Mouse (Mus musculus): Measurements from ENCODE around the gene Eif3d.

Gene Eif3d

DNA sequence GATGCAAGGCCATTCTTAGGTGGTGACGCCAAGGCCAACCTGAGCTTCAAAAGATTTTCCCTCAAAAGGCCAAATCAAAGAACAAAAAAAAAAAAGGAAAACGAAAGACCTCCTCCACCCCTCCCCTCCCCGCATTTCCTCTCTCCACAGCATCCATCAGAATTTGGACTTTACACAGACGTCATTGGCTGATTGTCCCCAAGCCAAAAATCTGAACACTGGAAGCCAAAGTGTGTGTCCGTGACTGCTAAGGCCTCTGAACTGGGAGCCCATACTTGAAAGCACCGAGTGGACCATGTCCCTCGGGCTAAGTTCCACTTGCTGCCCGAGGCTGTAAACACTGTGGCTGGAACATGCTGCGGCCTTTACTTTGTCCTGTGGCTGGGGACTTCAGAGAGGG lies 47.9 kb downstream of the Eif3d start:
- ATAC-seq (ENCODE audit: insufficient number of reproducible peaks, low FRiP score, low TSS enrichment): no peak

DNA sequence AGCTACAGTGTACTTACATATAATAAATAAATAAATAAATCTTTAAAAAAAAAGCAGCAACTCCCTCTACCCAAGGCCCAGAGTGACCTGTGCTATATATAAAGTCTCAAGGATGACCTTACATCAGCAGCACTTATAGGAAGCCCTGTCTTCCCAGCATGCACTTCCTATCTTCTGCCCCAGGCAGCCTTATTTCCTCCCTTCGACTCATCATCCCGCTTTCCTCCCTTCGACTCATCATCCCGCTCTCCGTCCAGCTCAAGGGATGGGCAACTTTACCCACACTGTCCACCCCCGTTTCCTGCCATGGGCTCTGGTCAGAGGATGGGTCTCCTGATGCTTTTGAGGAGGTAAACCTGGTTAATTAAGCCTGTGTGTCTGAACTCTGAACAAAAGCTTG lies 49.0 kb downstream of the Eif3d start:
- no peak for ATAC-seq (ENCODE audit: insufficient number of reproducible peaks, low FRiP score, low TSS enrichment)

DNA sequence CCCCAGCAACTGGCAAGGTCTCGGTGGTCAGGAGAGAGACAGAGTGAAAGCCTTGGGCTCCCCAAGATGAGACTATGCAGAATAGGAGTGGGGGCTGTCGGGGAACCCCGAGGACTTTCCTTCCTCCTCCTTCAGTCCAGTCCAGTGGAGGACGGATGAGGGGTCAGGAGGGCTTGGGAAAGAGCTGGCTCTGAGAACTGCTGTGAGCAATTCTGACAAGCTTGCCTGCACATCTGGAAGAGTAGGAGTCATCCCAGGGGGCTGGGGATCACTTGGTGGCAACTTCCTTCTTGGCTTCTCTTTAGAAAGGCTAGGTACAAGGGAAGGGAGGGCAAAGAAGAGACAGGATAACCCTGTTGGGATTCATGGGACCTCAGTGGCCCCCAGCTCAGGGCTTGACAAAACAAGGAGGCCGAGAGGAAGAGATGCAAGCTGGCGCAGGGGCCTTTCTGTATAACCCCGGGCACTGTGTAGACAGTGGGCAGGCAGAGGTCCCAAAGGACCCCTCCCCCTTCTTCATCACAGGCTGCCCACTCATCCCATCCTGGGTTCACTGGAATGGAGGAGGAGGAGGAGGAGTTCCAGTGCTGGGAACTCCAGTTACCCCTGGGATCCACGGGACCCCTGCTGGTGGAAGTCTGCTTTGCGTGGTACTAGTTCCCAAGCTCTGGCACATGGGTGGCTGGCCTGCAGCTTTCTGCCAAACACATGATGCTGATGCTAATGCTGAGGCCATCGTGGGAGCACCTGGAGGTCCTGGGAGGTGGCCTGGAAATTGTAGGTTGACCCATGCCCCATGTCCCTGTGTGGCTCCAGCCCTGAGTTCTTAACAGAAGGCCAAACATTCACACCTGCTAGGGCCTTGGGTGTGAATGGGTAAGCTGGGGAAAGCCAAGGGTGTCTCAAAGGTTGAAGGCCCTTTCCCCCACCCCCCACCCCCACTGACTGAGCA lies 49.8 kb downstream of the Eif3d start:
- no peak for ATAC-seq (ENCODE audit: insufficient number of reproducible peaks, low FRiP score, low TSS enrichment)

DNA sequence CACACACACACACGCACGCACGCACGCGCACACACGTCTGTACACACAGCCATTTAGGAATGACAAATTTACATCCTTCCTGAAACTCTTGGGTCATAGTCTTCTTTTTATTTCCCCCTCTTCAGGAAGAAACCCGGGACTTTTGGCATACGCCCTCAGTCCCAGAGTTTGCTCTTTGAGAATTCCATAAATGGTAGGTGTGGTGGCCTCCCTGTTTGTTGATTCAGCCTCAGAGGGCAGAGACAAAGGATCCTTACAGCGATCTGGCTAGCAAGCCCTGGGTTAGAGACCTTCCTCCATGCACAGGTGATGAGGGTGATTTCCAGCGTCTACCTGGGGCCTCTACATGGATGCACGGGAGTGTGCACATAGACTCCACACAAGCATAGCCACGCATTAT lies 51.2 kb downstream of the Eif3d start:
- no peak for ATAC-seq (ENCODE audit: insufficient number of reproducible peaks, low FRiP score, low TSS enrichment)

DNA sequence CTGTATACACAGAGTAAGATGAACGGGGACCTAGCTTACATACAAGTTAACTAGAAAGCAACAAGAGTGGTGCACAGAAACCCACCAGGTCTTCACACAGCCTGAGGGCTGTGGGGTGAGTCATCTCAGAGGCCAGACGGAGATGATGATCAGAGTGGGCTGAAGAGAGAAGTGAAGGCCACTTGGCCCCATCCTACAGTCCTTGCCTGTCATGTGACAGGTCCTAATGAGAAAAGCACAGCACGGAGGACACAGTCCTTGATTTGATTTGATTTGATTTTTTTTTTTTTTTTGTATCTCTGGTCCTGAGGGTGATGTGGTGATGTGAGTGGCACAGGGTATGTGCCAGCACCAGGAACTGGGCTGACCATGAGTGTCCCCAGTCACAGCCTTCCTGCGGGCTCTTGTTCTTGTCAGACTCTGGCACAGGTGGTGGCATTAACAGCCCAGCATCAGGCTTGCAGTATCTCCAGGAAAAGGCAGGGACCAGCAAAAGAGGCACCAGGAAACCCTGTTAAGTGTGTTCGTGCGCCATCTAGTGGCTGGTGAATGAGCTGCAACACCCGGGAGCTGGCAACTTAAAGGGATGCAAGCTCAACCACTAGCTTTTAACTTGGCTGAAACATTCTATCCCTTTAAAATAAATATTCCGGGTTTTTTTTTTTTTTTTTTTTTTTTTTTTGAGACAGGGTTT lies 53.6 kb downstream of the Eif3d start:
- ATAC-seq (ENCODE audit: insufficient number of reproducible peaks, low FRiP score, low TSS enrichment): peak; percentile 57; the same call in 1 of the 2 replicates

DNA sequence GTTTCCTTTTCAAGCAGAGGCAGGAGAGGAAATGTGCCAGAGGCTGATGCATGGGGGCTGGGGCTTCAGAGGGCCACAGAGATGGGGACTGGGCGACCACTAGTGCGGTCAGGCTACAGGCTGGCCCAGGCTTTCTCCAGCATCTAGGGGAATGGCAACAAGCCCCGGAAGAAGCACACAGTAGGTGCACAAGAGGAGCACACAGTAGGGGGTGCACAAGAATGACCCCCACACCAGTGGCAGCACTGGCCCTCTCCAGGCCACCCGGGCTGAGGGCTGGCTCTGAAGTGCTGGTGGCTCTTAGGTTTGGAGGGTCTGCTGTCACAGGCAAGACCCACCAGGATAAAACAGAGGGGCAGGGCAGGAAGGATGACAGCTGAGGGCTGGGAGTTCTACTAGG lies 55.3 kb downstream of the Eif3d start:
- ATAC-seq (ENCODE audit: insufficient number of reproducible peaks, low FRiP score, low TSS enrichment): no peak

DNA sequence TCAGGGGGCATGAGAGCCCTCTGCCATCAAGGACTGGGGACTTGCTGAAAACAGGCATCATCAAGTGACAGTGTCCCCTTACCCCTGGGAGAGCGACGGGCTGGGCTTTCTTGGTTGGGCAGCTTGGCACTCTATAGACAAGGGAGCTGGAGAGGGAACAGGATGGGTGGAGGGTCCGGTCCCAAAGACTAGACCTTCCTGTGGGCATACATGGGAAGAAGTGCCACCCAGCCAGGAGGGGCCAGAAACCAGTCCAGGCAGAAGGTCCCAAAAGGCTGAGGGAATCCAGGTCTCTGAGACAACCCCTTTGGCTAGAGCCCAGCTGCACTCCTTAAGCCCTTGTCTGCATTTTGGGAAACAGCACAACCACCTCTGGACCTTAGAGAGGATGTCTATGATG lies 56.1 kb downstream of the Eif3d start:
- ATAC-seq (ENCODE audit: insufficient number of reproducible peaks, low FRiP score, low TSS enrichment): no peak

DNA sequence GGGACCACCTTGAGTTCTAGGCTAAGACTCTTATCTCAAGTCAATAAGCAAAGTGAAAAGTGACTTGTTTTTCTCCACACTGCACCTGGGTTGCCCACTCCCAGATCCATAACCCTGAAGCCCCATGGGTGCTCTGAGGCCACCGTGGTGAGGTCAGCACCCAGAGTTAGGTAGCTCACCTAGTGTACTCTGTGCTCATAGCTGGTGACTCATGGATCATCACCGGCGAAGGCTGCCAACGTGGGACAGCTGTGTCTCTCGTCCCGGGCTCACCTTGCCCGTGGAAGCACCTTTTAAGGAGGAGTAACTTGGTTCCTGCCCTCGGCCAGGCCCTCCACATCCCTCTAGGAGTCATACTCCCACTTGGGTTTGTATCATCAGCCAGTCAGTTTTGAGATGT lies 57.6 kb downstream of the Eif3d start:
- ATAC-seq (ENCODE audit: insufficient number of reproducible peaks, low FRiP score, low TSS enrichment): no peak

DNA sequence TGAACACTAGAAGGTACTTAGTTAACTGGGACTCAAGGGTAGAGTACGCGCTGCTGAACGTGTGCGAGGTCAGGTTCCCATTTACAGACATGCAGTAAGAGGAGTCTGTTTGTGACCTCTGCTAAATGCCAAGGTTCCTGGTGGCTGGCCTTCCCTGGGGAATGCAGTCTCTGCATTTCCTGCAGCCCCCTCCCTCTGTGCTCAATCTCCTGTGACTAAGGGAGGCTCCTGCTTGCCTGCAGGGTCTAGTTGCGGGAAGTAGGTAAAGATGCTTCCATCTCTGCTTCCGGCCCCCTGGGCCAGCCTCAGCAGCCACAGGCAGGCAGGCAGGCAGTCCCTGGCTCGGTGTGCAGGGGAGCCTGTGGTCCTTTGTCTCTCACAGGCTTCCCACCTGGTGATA lies 58.0 kb downstream of the Eif3d start:
- ATAC-seq (ENCODE audit: insufficient number of reproducible peaks, low FRiP score, low TSS enrichment): no peak

DNA sequence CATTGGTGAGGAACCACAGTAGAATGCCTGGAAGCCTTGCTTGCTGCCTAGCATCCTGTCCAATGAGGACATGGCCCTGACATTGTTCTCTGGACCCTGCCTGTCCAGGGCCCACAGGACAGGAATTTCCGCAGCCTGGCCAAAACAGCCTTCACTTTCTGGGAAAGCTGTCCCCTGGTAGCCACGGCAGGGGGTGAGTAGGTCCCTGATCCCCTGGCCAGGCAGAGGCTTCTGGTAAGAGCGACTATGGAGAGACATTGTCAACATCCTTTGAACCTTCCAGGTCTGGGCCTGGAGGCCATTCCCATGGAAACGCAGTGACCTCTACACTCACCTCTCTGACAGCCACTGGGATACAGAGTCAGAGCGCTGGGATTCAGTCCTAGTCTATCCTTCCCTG lies 58.6 kb downstream of the Eif3d start:
- ATAC-seq (ENCODE audit: insufficient number of reproducible peaks, low FRiP score, low TSS enrichment): no peak

DNA sequence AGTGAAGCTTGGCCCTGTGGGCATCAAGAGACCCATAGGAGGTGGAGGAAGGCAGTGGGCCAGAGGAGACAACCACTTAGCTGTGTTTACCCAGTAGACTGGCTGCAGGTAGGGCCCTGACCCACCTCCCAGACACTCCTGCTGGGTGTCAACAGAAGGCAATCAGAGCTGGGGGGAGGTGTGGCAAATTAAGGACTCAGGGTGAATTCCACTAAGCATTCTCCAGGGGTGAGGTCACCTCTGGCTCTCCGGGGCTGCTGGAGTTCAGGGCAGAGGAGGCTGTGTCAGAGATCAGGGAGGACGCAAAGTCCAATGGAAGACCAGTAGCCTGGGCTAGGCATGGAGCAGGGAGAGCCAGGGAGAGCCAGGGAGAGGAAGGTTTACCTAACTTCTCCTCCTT lies 59.5 kb downstream of the Eif3d start:
- ATAC-seq (ENCODE audit: insufficient number of reproducible peaks, low FRiP score, low TSS enrichment): no peak
